Mouse (Mus musculus): Measurements from ENCODE around the gene Olfr50. TPM values are rescaled to one million over a fixed set of nuclear protein-coding genes. Genes with fewer than 3 reads are reported as not detected.

Olfr50 gene
- 0.11 TPM for polyA plus RNA-seq (2017; shearing (Covaris generic))

DNA sequence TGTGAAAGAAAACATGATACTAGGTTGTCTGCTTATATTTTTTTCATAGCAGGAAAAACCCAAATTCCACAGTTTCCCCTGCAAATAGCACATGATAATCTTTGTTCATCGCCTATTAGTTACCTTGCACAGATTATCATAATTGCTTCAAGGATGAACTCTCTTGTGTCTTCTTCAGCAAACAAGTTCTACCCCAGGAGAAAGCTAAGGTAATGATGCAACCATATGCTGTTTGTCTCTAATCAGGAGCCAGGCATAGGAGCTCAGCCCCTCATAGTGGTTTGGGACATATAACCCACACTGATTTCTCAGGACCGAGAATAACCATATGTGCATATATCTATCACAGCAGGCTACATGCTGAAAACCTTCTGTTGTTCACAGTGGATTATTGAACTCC lies at the start of gene Olfr50:
Olfr50 (plus strand) TSS at position 301 of the 400 bp plus-strand sequence.

DNA sequence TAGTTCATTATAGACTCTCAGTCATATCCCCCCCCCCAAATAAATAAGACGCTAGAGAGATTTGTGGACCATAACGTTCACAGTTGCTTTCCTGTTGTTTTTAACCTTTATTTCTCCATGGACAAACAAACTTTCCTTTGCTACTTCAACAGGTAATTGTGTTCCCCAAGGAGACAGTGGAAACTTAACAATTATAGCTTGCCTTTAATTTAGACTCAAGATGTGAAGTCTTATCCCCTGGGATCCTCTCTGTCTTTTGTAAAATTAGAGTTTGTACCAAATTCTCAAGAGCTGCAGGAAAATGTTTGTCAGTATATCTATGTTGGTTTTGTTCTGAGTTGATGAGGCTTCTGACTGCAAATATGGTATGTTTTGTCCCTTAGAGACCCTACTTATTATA lies 6.4 kb upstream of the Olfr50 start, which contains the start of gene Olfr348:
Olfr348 (plus strand) TSS at position 301 of the 400 bp plus-strand sequence.

DNA sequence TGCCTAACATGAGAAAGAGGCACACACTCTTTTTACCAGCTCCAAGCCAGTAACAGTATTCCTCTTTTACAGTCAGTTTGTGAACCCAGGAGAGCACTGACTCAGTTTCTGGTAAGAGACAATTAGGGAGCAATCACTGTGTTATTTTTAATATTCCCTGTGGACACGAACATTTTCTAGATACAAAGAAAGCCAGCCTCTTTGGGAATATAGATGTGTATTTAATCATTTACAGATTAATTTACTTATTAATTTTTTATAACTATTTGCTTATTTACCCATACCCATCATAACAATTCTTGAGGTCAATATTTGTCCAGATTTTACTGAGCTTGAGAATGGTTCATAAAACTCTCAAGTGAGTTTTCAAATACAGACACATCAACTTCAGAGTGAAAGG lies 26.6 kb downstream of the Olfr50 start, which contains the start of gene Olfr3:
Olfr3 (minus strand) TSS at position 101 of the 400 bp plus-strand sequence.

DNA sequence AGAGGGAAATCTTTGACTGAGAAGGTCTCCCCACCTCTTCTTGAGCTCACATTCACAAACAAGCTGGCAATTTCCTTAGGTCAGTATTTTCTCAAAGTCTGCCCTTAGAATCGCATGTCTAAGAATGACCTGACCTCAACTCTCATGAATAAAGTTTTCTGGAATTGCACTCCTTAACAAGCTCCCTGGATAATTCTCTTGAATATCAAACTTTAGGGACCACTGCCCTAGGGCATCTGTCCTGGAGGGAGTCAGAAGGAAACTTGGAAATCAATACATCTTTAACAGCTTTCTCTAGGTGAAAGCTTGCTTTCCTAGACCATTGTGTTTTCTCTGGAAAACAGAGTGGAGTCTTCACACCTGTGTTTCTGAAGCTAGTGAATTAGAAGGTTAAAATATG lies 55.7 kb downstream of the Olfr50 start, which contains the start of gene Olfr350:
Olfr350 (plus strand) TSS at position 301 of the 400 bp plus-strand sequence.

Other genes with a start within 250 kb of the Olfr50 start
- gene Olfr344, start 223.9 kb upstream of the Olfr50 start, polyA plus RNA-seq (2017; shearing (Covaris generic)): not detected
- gene Olfr345, start 150.5 kb upstream of the Olfr50 start, polyA plus RNA-seq (2017; shearing (Covaris generic)): not detected
- not detected for gene Olfr346, start 104.8 kb upstream of the Olfr50 start, polyA plus RNA-seq (2017; shearing (Covaris generic))
- not detected for gene Olfr347, start 58.6 kb upstream of the Olfr50 start, polyA plus RNA-seq (2017; shearing (Covaris generic))
- not detected for gene Olfr348, start 6.3 kb upstream of the Olfr50 start, polyA plus RNA-seq (2017; shearing (Covaris generic))
- gene Olfr3, start 26.5 kb downstream of the Olfr50 start, polyA plus RNA-seq (2017; shearing (Covaris generic)): not detected
- not detected for gene Olfr350, start 55.8 kb downstream of the Olfr50 start, polyA plus RNA-seq (2017; shearing (Covaris generic))
- not detected for gene Olfr351, start 72.1 kb downstream of the Olfr50 start, polyA plus RNA-seq (2017; shearing (Covaris generic))
- not detected for gene Olfr352, start 77.9 kb downstream of the Olfr50 start, polyA plus RNA-seq (2017; shearing (Covaris generic))
- gene Olfr353, start 102.4 kb downstream of the Olfr50 start, polyA plus RNA-seq (2017; shearing (Covaris generic)): not detected
- not detected for gene Olfr354, start 115.1 kb downstream of the Olfr50 start, polyA plus RNA-seq (2017; shearing (Covaris generic))
- not detected for gene Olfr355, start 138.4 kb downstream of the Olfr50 start, polyA plus RNA-seq (2017; shearing (Covaris generic))
- gene Olfr356, start 146.6 kb downstream of the Olfr50 start, polyA plus RNA-seq (2017; shearing (Covaris generic)): not detected
- gene Olfr357, start 203.3 kb downstream of the Olfr50 start, polyA plus RNA-seq (2017; shearing (Covaris generic)): not detected
- gene Olfr358, start 218.8 kb downstream of the Olfr50 start, polyA plus RNA-seq (2017; shearing (Covaris generic)): 0.05 TPM